Mouse (Mus musculus) forebrain, embryonic 15.5 days (tissue): ENCODE measurements around the gene Wasl. TPM values are rescaled to one million over a fixed set of nuclear protein-coding genes. Genes with fewer than 3 reads are reported as not detected.
A peak's percentile ranks its signal among the peaks of the same experiment; 100 is the strongest.

ENCODE experiments used
- ATAC-seq: fragments of 200-750 bp; cut with Nextera tagmentation; replicated peaks from 2 replicates; pipeline ENCODE4 v1.8.0; 2017; ENCODE audit warnings: mild to moderate bottlenecking, moderate TSS enrichment, moderate library complexity
- H3K27ac ChIP-seq: fragments of 300-500 bp; sonication (generic); replicated peaks from 2 replicates; pipeline ENCODE4 v1.5.1; 2015; ENCODE audit warnings: mild to moderate bottlenecking, inconsistent platforms
- H3K27me3 ChIP-seq: fragments of 300-500 bp; sonication (generic); 2 replicates; pipeline ENCODE4 v1.6.1; 2015; ENCODE audit warnings: inconsistent platforms
- H3K36me3 ChIP-seq: fragments of 300-500 bp; sonication (generic); 2 replicates; pipeline ENCODE4 v1.6.1; 2015; ENCODE audit warnings: mild to moderate bottlenecking, inconsistent platforms
- H3K4me1 ChIP-seq: fragments of 300-500 bp; sonication (generic); 2 replicates; pipeline ENCODE4 v1.6.1; 2015; ENCODE audit warnings: inconsistent platforms
- H3K4me2 ChIP-seq: fragments of 300-500 bp; sonication (generic); replicated peaks from 2 replicates; pipeline ENCODE4 v1.6.1; 2015; ENCODE audit warnings: mild to moderate bottlenecking, inconsistent platforms
- H3K4me3 ChIP-seq: fragments of 300-500 bp; sonication (generic); 2 replicates; pipeline ENCODE4 v1.5.1; 2015; ENCODE audit warnings: mild to moderate bottlenecking, inconsistent platforms
- H3K9ac ChIP-seq: fragments of 300-500 bp; sonication (generic); replicated peaks from 2 replicates; pipeline ENCODE4 v1.6.1; 2015; ENCODE audit warnings: mild to moderate bottlenecking, inconsistent platforms
- H3K9me3 ChIP-seq: fragments of 300-500 bp; sonication (generic); 2 replicates; pipeline ENCODE4 v1.6.1; 2016; ENCODE audit warnings: inconsistent platforms
- WGBS: fragments of 180-500 bp; shearing (Covaris S2); methylation state at CpG from one replicate; pipeline ENCODE4 v1.1.7; 2015; ENCODE audit warnings: mixed read lengths; 5-methylcytosine and 5-hydroxymethylcytosine counted together
- polyA plus RNA-seq: library from polyadenylated mRNA; unstranded; fragments of >200 nt; fragmentation: Nextera tagmentation; extraction: Ambion mirVana; gene quantifications from 2 replicates; pipeline ENCODE4 v1.2.1, GENCODE M21; 2015

Gene Wasl
- polyA plus RNA-seq, 1 experiment from 2014 or later, result 74.1 TPM

- peak overlapping the region; percentile 84 for H3K4me3 ChIP-seq
- 11% methylated on average over 21 of the region's 21 CpGs for WGBS
Observed at GRCm38 (mm10) chr6:24663196-24664132, 1.3 kb downstream of the Wasl start.

DNA sequence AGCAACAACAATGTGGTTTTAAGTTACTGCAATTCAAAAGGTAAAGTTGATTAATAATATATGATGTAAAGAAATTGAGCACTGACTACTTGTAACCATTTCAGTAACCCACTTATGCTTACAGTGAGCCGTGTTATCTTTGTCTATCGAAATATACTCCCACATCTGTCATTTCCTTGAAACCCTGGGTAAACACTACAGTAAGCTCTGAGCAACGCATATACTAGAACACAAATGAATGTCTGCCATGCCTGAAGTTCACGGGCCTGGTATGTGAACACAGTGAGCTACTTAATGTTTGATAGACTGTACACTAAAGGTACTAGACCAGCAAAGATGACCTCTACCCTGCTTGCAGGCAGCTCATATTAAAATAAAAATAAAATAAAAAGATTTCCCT, 2.3 kb downstream of the Wasl start:
- Histone ChIP-seq H3K36me3 (no peaks in the 10 kb centered on the region), H3K4me3 (peak overlapping the region; percentile 10; the same call in 1 of the 2 replicates), H3K4me1 (peaks cover 24% of the 10 kb centered on the region), H3K9me3 (no peaks in the 10 kb centered on the region), H3K4me2 (peak overlapping the region; percentile 7; the same call in 1 of the 2 replicates), H3K9ac (no peak overlapping the region), H3K27me3 (no peaks in the 10 kb centered on the region), H3K27ac (no peak overlapping the region)
- ATAC-seq, result no peak
- WGBS, result 70% methylated on average over 4 of the region's 4 CpGs

More at GRCm38 (mm10) chr6:24663196-24664132, 1.3 kb downstream of the Wasl start:
- Histone ChIP-seq H3K36me3 (no peaks in the 10 kb centered on the region), H3K27me3 (no peaks in the 10 kb centered on the region), H3K4me2 (peak overlapping the region; percentile 65), H3K9ac (peak overlapping the region; percentile 95), H3K27ac (peak overlapping the region; percentile 97), H3K9me3 (no peaks in the 10 kb centered on the region), H3K4me1 (peaks cover 21% of the 10 kb centered on the region)
- ATAC-seq, result no peak

GRCm38 (mm10) chr6:24661879-24662278, 2.9 kb downstream of the Wasl start:
- Histone ChIP-seq H3K9me3 (no peaks in the 10 kb centered on the region), H3K4me1 (peaks cover 24% of the 10 kb centered on the region), H3K4me3 (no peak overlapping the region), H3K36me3 (no peaks in the 10 kb centered on the region), H3K4me2 (no peak overlapping the region), H3K27me3 (no peaks in the 10 kb centered on the region), H3K27ac (no peak overlapping the region), H3K9ac (no peak overlapping the region)
- no peak for ATAC-seq
- 90% methylated on average over 4 of the region's 4 CpGs for WGBS

GRCm38 (mm10) chr6:24657647-24658387, 7.0 kb downstream of the Wasl start:
- H3K36me3 ChIP-seq, result no peaks in the 10 kb centered on the region
- no peak overlapping the region for H3K4me2 ChIP-seq
- no peak overlapping the region for H3K9ac ChIP-seq
- no peaks in the 10 kb centered on the region for H3K27me3 ChIP-seq
- no peak overlapping the region for H3K4me3 ChIP-seq
- peaks cover 17% of the 10 kb centered on the region for H3K4me1 ChIP-seq
- no peaks in the 10 kb centered on the region for H3K9me3 ChIP-seq
- 81% methylated on average over 10 of the region's 10 CpGs for WGBS
- ATAC-seq, result no peak
- no peak overlapping the region for H3K27ac ChIP-seq

DNA sequence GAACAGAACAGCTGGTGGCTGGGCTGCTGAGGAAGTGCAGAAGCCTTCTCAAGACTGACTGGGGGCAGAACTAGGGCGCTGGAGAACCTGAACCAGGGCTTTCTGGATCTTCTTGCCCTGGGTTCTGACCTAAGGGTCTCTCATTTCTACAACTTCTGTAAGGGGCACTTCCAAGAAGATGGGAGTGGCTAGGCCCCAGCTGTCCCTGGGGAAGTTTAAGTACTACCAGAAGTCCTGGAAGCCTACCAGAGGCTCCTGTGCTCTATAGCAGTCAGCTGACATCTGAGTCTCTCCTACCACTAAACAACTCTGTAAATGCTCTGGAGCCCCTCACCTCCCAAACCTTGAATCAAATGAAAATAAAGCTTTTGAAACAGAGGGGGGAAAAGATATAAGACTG, 8.7 kb downstream of the Wasl start:
- WGBS, result 92% methylated on average over 1 of the region's 1 CpGs

DNA sequence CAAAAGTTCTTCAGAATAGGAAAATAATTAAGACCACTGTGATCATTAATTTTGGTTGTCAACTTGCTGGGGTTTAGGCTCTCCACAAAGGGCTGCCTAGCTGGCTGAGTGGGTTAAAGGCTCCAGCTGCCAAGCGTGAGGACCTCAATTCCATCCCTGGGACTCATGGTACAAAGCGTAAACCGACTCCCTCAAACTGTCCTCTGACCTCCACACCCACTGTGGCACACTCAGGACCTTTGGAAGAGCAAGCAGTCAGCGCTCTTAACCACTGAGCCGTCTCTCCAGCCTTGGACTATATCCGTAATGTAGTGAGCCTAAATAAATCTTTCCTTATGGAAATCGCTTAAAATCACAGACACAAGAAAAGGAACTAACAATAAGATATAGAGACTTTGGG, 13.3 kb downstream of the Wasl start:
- Histone ChIP-seq H3K9me3 (no peaks in the 10 kb centered on the region), H3K27ac (no peak overlapping the region), H3K9ac (no peak overlapping the region), H3K27me3 (no peaks in the 10 kb centered on the region), H3K4me1 (0 out of 2 replicates have a peak, but pooled peaks cover 4% of the 10 kb centered on the region), H3K36me3 (no peaks in the 10 kb centered on the region), H3K4me2 (no peak overlapping the region), H3K4me3 (no peak overlapping the region)
- no peak for ATAC-seq
- 83% methylated on average over 7 of the region's 7 CpGs for whole genome bisulfite sequencing

More for the DNA sequence above, 8.7 kb downstream of the Wasl start:
- no peak overlapping the region for H3K27ac ChIP-seq
- ATAC-seq, result no peak
- no peaks in the 10 kb centered on the region for H3K9me3 ChIP-seq
- no peak overlapping the region for H3K9ac ChIP-seq
- no peak overlapping the region for H3K4me3 ChIP-seq
- H3K27me3 ChIP-seq, result no peaks in the 10 kb centered on the region
- H3K4me1 ChIP-seq, result 0 out of 2 replicates have a peak, but pooled peaks cover 3% of the 10 kb centered on the region
- H3K36me3 ChIP-seq, result no peaks in the 10 kb centered on the region
- no peak overlapping the region for H3K4me2 ChIP-seq

DNA sequence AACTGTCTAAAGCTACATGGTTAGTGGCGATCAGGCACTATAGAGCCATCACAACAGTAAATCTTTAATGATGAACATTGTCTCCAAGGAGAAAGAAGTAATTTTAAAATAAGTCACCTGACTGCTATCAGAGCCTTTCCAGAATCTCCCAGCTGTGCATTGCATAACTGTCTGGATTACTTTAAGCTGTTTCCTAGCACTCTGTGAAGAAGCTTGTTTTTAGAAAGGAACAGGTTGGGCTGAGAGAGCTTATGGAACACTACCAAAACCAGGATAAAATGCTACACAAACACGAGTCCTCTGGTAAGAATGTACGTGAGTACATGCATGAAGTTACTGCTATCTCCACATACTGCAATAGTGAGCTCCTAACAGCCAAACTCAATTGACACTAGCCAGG, 14.1 kb downstream of the Wasl start:
- ATAC-seq, result no peak
- no peaks in the 10 kb centered on the region for H3K27me3 ChIP-seq
- H3K9me3 ChIP-seq, result no peaks in the 10 kb centered on the region
- 82% methylated on average over 3 of the region's 3 CpGs for WGBS
- no peak overlapping the region for H3K27ac ChIP-seq
- H3K36me3 ChIP-seq, result no peaks in the 10 kb centered on the region
- H3K4me1 ChIP-seq, result 0 out of 2 replicates have a peak, but pooled peaks cover 4% of the 10 kb centered on the region
- H3K4me2 ChIP-seq, result no peak overlapping the region
- H3K4me3 ChIP-seq, result no peak overlapping the region
- no peak overlapping the region for H3K9ac ChIP-seq

- no peak overlapping the region for H3K9ac ChIP-seq
- 88% methylated on average over 4 of the region's 4 CpGs for WGBS
- no peak overlapping the region for H3K4me3 ChIP-seq
- H3K4me2 ChIP-seq, result no peak overlapping the region
- H3K4me1 ChIP-seq, result 0 out of 2 replicates have a peak, but pooled peaks cover 4% of the 10 kb centered on the region
- no peak for ATAC-seq
- H3K27me3 ChIP-seq, result no peaks in the 10 kb centered on the region
- no peak overlapping the region for H3K27ac ChIP-seq
- no peaks in the 10 kb centered on the region for H3K36me3 ChIP-seq
- H3K9me3 ChIP-seq, result no peaks in the 10 kb centered on the region
Observed at GRCm38 (mm10) chr6:24648403-24648802, 16.4 kb downstream of the Wasl start.

DNA sequence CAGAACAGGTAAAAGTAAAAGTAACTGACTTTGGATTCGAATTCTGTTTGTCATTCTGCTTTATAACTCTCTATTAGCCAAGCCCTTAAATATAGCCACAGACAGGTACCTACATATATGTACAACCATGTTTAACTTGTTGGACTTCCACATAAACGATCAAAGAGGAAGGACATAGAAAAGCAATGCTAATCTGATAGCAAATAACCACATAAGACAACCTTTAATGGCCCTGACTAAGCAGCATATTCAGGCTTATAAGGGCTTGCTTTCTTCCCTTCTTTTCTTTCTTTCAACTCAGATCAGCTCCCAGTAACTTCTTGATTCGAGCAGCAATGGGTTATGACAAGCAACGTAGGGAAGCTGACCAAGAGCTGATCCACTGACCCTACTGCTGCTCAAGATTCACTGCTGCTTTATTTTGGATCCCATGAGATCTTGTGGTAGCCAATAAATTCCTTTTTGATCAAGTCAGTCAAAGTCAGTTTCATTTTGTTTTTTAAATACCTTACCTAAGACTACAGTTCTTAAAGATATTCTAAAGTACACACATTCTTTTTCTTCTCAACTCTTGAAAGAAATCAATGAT, 17.6 kb downstream of the Wasl start:
- Histone ChIP-seq H3K9ac (no peak overlapping the region), H3K9me3 (no peaks in the 10 kb centered on the region), H3K36me3 (no peaks in the 10 kb centered on the region), H3K4me3 (no peak overlapping the region), H3K4me2 (no peak overlapping the region), H3K27me3 (no peaks in the 10 kb centered on the region), H3K27ac (no peak overlapping the region), H3K4me1 (0 out of 2 replicates have a peak, but pooled peaks cover 4% of the 10 kb centered on the region)
- ATAC-seq, result no peak
- 86% methylated on average over 4 of the region's 4 CpGs for WGBS

DNA sequence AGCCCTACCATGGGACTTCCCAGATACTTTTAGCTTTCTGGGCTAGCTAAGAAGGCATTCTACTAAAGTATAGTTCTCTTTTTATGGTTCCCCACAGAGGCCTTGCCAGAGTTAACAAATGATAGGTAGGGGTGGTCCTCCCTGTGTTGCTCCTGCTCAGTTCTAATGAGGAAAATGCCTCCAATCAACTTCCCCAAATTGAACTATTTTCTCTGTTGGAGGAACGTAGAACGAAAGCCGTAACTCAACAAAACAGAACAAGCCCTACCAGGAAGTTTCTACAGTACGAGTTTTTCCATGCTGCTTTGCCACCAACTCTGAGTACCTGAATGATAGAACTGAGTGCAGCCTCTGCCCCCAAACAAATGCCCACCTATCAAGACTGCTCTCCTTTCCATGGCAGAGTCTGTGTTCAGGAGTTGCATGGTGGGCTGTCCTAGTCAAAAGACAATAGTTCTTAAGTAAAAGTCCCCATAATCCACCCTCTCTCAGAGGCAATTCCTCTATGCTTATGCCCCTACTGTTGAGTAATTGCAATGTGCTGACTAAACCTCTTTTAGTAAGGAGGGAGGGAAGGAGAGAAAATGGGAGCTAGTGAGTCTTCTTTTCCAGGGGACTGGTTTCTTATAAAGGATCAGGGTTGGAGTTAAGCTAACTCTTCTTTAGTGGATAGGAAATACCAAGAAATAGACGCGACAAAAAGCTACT, 19.3 kb downstream of the Wasl start:
- Histone ChIP-seq H3K36me3 (no peaks in the 10 kb centered on the region), H3K27ac (no peak overlapping the region), H3K9me3 (no peaks in the 10 kb centered on the region), H3K4me3 (no peak overlapping the region), H3K4me2 (no peak overlapping the region), H3K27me3 (no peaks in the 10 kb centered on the region), H3K9ac (no peak overlapping the region), H3K4me1 (0 out of 2 replicates have a peak, but pooled peaks cover 4% of the 10 kb centered on the region)
- WGBS, result 84% methylated on average over 6 of the region's 6 CpGs
- ATAC-seq, result no peak

- WGBS, result 94% methylated on average over 3 of the region's 3 CpGs
- no peak overlapping the region for H3K27ac ChIP-seq
Observed at GRCm38 (mm10) chr6:24642960-24643359, 21.8 kb downstream of the Wasl start.

More at GRCm38 (mm10) chr6:24642960-24643359, 21.8 kb downstream of the Wasl start:
- H3K4me2 ChIP-seq, result no peak overlapping the region
- H3K27me3 ChIP-seq, result no peaks in the 10 kb centered on the region
- H3K36me3 ChIP-seq, result no peaks in the 10 kb centered on the region
- no peak for ATAC-seq
- H3K4me3 ChIP-seq, result no peak overlapping the region
- no peak overlapping the region for H3K9ac ChIP-seq
- no peaks in the 10 kb centered on the region for H3K9me3 ChIP-seq
- H3K4me1 ChIP-seq, result no peaks in the 10 kb centered on the region
